Mouse (Mus musculus) gastrocnemius, adult 2 months (tissue): ENCODE results near the gene Ptpn13. TPM values are rescaled to one million over a fixed set of nuclear protein-coding genes. Genes with fewer than 3 reads are reported as not detected.

Experiments
- DNase-seq: peaks from one replicate; pipeline ENCODE4 v3.0.0; 2022
- H3K27ac ChIP-seq: fragments of 200-600 bp; 2 replicates; pipeline ENCODE4 v1.8.1; 2022; ENCODE audit warnings: mild to moderate bottlenecking
- H3K4me3 ChIP-seq: fragments of 200-600 bp; 2 replicates; pipeline ENCODE4 v1.8.1; 2022; ENCODE audit warnings: mild to moderate bottlenecking, moderate library complexity
- CTCF ChIP-seq: fragments of 200-600 bp; IDR thresholded peaks from 2 replicates; pipeline ENCODE4 v1.8.1; 2022; ENCODE audit warnings: antibody characterized with exemption, mild to moderate bottlenecking, moderate library complexity
- intact Hi-C: fragments of 180-260 bp; cut with DNase I; formaldehyde crosslinking; loops from one replicate; pipeline ENCODE4 v1.15.1; 2025
- total RNA-seq, 2 experiments: library from RNA; stranded (reverse); gene quantifications; 2 replicates each; pipeline ENCODE4 v1.2.3; 2021

Gene Ptpn13
- total RNA-seq, 2 experiments from 2014 or later: 1.9 to 2.9 TPM

- TF ChIP-seq CTCF: no peak
- Histone ChIP-seq H3K4me3 (no peak overlapping the region), H3K27ac (no peak overlapping the region)
- intact Hi-C loops: no loop called here
- DNase-seq: no peak
Observed at GRCm38 (mm10) chr5:103560546-103560945, 135.6 kb downstream of the Ptpn13 start.

DNA sequence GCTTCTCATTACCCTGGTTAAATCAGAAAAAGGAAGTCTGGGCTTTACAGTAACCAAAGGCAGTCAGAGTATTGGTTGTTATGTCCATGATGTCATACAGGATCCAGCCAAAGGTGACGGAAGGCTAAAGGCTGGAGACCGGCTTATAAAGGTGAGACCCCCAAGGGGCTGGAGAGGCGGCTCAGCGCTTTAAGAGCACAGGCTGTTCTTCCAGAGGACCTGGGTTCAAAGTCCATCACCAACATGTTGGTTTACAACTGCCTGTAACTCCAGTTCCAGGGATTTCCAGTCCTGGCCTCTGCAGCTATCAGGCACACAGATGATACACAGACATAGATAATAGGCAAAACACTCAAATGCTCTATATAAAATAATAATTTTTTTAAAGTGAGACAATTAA is 143.0 kb downstream of the Ptpn13 start:
- H3K27ac ChIP-seq: no peak overlapping the region
- DNase-seq: no peak
- intact Hi-C loops: no loop called here
- H3K4me3 ChIP-seq: no peak overlapping the region
- no peak for TF ChIP-seq CTCF

GRCm38 (mm10) chr5:103569446-103569845 is 144.5 kb downstream of the Ptpn13 start:
- DNase-seq: no peak

GRCm38 (mm10) chr5:103579680-103580420 is 154.9 kb downstream of the Ptpn13 start:
- peak; percentile 55 for DNase-seq
- H3K4me3 ChIP-seq: no peak overlapping the region
- intact Hi-C loops: no loop called here

More at GRCm38 (mm10) chr5:103569446-103569845, 144.5 kb downstream of the Ptpn13 start:
- Histone ChIP-seq H3K27ac (no peak overlapping the region), H3K4me3 (no peak overlapping the region)
- intact Hi-C loops: no loop called here
- TF ChIP-seq CTCF: no peak

GRCm38 (mm10) chr5:103587219-103587618 is 162.2 kb downstream of the Ptpn13 start:
- Histone ChIP-seq H3K27ac (no peak overlapping the region), H3K4me3 (no peak overlapping the region)
- intact Hi-C loops: no loop called here
- TF ChIP-seq CTCF: peak; percentile 32; the same call in 1 of the 2 replicates
- DNase-seq: no peak

More at GRCm38 (mm10) chr5:103579680-103580420, 154.9 kb downstream of the Ptpn13 start:
- H3K27ac ChIP-seq: no peak overlapping the region
- TF ChIP-seq CTCF: no peak

DNA sequence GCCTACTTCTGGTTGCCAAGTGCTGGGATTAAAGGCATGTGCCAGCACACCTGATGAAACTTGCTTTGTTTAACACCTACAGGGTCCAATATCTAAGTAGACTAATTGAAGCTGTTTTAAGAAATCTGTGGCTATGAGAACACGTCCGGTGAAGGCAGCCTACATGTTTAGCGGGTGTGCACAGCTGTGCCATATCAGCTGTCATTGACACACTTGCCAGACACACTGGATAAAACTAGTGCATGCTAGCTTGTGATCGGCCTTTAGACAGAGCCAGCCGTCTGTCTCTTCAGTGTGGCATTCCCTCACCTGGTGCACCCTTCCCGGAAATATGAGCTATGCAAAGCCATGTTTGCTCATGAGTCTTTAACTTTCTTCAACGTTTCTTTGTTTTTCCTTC is 166.9 kb downstream of the Ptpn13 start:
- no peak for TF ChIP-seq CTCF
- H3K27ac ChIP-seq: no peak overlapping the region
- no peak for DNase-seq
- no peak overlapping the region for H3K4me3 ChIP-seq
- intact Hi-C loops: loop anchor here (10.0 kb wide), 1 partner anchor 63 kb away; the partner anchor contains the start of gene 1700016H13Rik

- TF ChIP-seq CTCF: no peak
- peak overlapping the region; percentile 23; the same call in 1 of the 2 replicates for H3K4me3 ChIP-seq
- intact Hi-C loops: loop anchor here (10.0 kb wide), 1 partner anchor 62 kb away; the partner anchor contains the start of gene 1700016H13Rik
- peak; percentile 27 for DNase-seq
- peak overlapping the region; percentile 40 for H3K27ac ChIP-seq
Observed at GRCm38 (mm10) chr5:103592706-103593105, 167.7 kb downstream of the Ptpn13 start.

DNA sequence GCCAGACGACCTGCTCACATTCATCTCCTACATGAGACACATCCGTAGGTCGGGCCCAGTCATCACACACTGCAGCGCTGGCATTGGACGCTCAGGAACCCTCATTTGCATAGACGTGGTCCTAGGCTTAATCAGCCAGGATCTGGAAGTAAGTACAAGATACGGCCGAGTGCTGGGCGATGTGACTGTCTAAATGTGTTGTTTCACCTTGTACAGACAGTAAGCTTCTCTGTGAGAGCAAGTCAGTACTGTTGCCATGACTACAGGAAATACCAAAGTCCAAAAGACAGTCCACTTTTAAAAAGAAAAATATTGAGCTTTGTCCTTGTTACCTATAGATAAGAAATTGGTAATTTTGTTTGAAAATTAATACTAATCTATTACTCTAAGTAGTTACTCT is 168.6 kb downstream of the Ptpn13 start:
- no peak overlapping the region for H3K27ac ChIP-seq

GRCm38 (mm10) chr5:103595394-103596226 is 170.6 kb downstream of the Ptpn13 start:
- intact Hi-C loops: loop anchor here (10.0 kb wide), 1 partner anchor 59 kb away; the partner anchor contains the start of gene 1700016H13Rik
- no peak for DNase-seq
- TF ChIP-seq CTCF: no peak
- H3K27ac ChIP-seq: no peak overlapping the region
- no peak overlapping the region for H3K4me3 ChIP-seq

More for the DNA sequence above, 168.6 kb downstream of the Ptpn13 start:
- no peak for TF ChIP-seq CTCF
- H3K4me3 ChIP-seq: no peak overlapping the region
- no peak for DNase-seq
- intact Hi-C loops: loop anchor here (10.0 kb wide), 1 partner anchor 61 kb away; the partner anchor contains the start of gene 1700016H13Rik

GRCm38 (mm10) chr5:103596467-103597146 is 171.6 kb downstream of the Ptpn13 start:
- intact Hi-C loops: loop anchor here (10.0 kb wide), 1 partner anchor 58 kb away; the partner anchor contains the start of gene 1700016H13Rik
- no peak overlapping the region for H3K27ac ChIP-seq

DNA sequence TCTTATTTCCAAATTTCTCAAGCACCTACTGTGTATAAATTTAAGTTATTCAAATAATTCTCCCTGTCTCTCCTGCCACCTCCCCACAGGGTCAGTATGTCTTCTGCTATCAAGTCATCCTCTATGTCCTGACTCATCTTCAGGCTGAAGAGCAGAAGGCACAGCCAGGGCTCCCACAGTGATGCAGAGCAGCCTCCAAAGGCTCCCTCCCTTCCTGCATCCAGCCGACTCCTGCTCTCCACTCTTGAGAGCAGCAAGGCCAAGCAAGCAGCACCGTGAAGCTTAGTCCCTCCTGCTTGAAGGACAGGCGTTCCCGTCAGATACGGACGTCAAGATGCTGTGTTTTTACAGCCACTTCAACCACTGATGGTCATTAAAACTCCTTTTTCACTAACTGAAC is 172.6 kb downstream of the Ptpn13 start:
- Histone ChIP-seq H3K4me3 (no peak overlapping the region), H3K27ac (no peak overlapping the region)
- no peak for TF ChIP-seq CTCF
- no peak for DNase-seq
- intact Hi-C loops: loop anchor here (10.0 kb wide), 1 partner anchor 57 kb away; the partner anchor contains the start of gene 1700016H13Rik

More at GRCm38 (mm10) chr5:103596467-103597146, 171.6 kb downstream of the Ptpn13 start:
- no peak for DNase-seq
- no peak for TF ChIP-seq CTCF
- H3K4me3 ChIP-seq: no peak overlapping the region

DNA sequence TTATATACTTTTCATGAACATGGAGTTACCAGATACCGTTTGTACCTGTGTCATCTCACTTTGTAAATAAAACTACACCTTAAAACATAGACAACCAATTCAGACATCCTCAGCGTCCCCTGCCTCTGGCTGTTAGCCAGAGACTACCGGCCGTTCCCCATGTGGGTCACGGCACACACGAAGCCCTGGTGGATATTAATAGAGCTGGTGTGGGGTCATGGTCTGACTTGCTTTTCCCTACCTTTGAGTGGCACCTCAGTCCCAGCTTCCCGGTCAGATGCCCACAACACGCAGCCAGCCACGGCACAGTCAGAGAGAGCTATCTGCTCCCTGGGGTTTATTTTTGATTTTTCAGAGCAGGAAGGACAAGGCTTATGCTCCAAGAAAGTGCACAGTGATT is 173.3 kb downstream of the Ptpn13 start:
- H3K27ac ChIP-seq: peak overlapping the region; percentile 24; the same call in 1 of the 2 replicates
- no peak overlapping the region for H3K4me3 ChIP-seq
- no peak for TF ChIP-seq CTCF
- no peak for DNase-seq
- intact Hi-C loops: loop anchor here (10.0 kb wide), 1 partner anchor 57 kb away; the partner anchor contains the start of gene 1700016H13Rik
